Mouse (Mus musculus) heart, embryonic 13.5 days (tissue): ENCODE results near the gene B3gnt9. TPM values are rescaled to one million over a fixed set of nuclear protein-coding genes. Genes with fewer than 3 reads are reported as not detected.
A peak's percentile ranks its signal among the peaks of the same experiment; 100 is the strongest.
"Not testable (repeated sequence)": the region's sequence is repeated elsewhere in the genome, so short reads cannot be mapped to it uniquely, and the experiment has no call there.

ENCODE experiments used
- ATAC-seq: fragments of 200-750 bp; cut with Nextera tagmentation; 2 replicates; pipeline ENCODE4 v1.8.0; 2017; ENCODE audit warnings: moderate TSS enrichment; ENCODE audit not compliant: insufficient number of reproducible peaks, low FRiP score, low TSS enrichment; ENCODE audit errors: extremely low read depth
- H3K27ac ChIP-seq: fragments of 300-500 bp; sonication (generic); replicated peaks from 2 replicates; pipeline ENCODE4 v1.5.1; 2015; ENCODE audit warnings: moderate library complexity, mild to moderate bottlenecking, inconsistent platforms
- H3K27me3 ChIP-seq: fragments of 300-500 bp; sonication (generic); replicated peaks from 2 replicates; pipeline ENCODE4 v1.6.1; 2015; ENCODE audit warnings: mild to moderate bottlenecking, inconsistent platforms
- H3K36me3 ChIP-seq: fragments of 300-500 bp; sonication (generic); 2 replicates; pipeline ENCODE4 v1.6.1; 2015; ENCODE audit warnings: mild to moderate bottlenecking, inconsistent platforms
- H3K4me1 ChIP-seq: fragments of 300-500 bp; sonication (generic); 2 replicates; pipeline ENCODE4 v1.6.1; 2015; ENCODE audit warnings: inconsistent platforms
- H3K4me2 ChIP-seq: fragments of 300-500 bp; sonication (generic); 2 replicates; pipeline ENCODE4 v1.6.1; 2015; ENCODE audit warnings: inconsistent platforms, mild to moderate bottlenecking, moderate library complexity
- H3K4me3 ChIP-seq: fragments of 300-500 bp; sonication (generic); 2 replicates; pipeline ENCODE4 v1.5.1; 2015; ENCODE audit warnings: moderate library complexity, mild to moderate bottlenecking, inconsistent platforms
- H3K9ac ChIP-seq: fragments of 300-500 bp; sonication (generic); 2 replicates; pipeline ENCODE4 v1.6.1; 2015; ENCODE audit warnings: inconsistent platforms, mild to moderate bottlenecking, moderate library complexity
- H3K9me3 ChIP-seq: fragments of 300-500 bp; sonication (generic); 2 replicates; pipeline ENCODE4 v1.6.1; 2016; ENCODE audit warnings: inconsistent platforms
- WGBS: fragments of 180-500 bp; shearing (Covaris S2); methylation state at CpG from one replicate; pipeline ENCODE4 v1.1.7; 2015; ENCODE audit warnings: mixed read lengths; 5-methylcytosine and 5-hydroxymethylcytosine counted together
- polyA plus RNA-seq: library from polyadenylated mRNA; unstranded; fragments of >200 nt; fragmentation: Nextera tagmentation; extraction: Ambion mirVana; gene quantifications from 2 replicates; pipeline ENCODE4 v1.2.1, GENCODE M21; 2015

The B3gnt9 gene
- polyA plus RNA-seq, 1 experiment from 2014 or later, result 14.5 TPM

- WGBS, result 68% methylated on average over 7 of the region's 7 CpGs
- Histone ChIP-seq H3K4me2 (no peak overlapping the region), H3K9ac (no peak overlapping the region), H3K9me3 (no peaks in the 10 kb centered on the region), H3K4me1 (peaks cover 39% of the 10 kb centered on the region), H3K36me3 (no peaks in the 10 kb centered on the region), H3K27me3 (peaks cover 42% of the 10 kb centered on the region), H3K4me3 (no peak overlapping the region), H3K27ac (no peak overlapping the region)
- ATAC-seq, result no peak
Measured at GRCm38 (mm10) chr8:105292471-105292870, 37.5 kb upstream of the B3gnt9 start.

DNA sequence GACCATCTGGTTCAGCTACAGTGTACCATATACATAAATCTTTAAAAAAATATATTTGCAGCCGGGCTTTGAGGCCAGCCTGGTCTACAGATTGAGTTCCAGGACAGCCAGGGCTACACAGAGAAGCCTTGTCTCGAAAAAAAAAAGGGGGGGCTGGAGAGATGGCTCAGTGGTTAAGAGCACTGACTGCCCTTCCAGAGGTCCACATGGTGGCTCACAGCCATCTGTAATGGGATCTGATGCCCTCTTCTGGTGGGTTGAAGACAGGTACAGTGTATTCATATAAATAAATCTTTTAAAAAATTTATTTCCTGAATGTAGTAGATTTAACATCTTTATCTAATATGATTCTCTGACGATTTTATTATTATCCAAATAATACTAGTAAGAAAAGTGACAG is 36.8 kb upstream of the B3gnt9 start:
- H3K27ac ChIP-seq, H3K9me3 ChIP-seq, ATAC-seq, H3K4me2 ChIP-seq, H3K9ac ChIP-seq, H3K4me3 ChIP-seq, H3K36me3 ChIP-seq: not testable (repeated sequence)
- Histone ChIP-seq H3K27me3 (peaks cover 42% of the 10 kb centered on the region), H3K4me1 (peaks cover 34% of the 10 kb centered on the region)
- 56% methylated on average over 3 of the region's 3 CpGs for WGBS

DNA sequence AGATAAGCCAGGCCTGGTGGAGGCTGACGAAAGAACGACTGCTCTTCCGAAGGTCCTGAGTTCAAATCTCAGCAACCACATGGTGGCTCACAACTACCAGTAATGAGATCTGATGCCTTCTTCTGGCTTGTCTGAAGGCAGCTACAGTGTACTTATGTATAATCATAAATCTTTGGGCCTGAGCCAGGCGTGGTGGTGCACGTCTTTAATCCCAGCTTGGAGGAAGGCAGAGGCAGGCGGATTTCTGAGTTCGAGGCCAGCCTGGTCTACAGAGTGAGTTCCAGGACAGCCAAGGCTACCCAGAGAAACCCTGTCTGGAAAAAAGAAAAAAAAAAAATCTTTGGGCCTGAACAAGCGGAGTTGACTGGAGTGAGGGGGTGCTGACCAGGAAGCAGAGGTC is 36.4 kb upstream of the B3gnt9 start:
- H3K36me3 ChIP-seq, H3K4me3 ChIP-seq, H3K27ac ChIP-seq, H3K9ac ChIP-seq, H3K9me3 ChIP-seq, H3K4me2 ChIP-seq, ATAC-seq: not testable (repeated sequence)
- 75% methylated on average over 8 of the region's 8 CpGs for WGBS
- peaks cover 46% of the 10 kb centered on the region for H3K27me3 ChIP-seq
- H3K4me1 ChIP-seq, result peaks cover 30% of the 10 kb centered on the region

DNA sequence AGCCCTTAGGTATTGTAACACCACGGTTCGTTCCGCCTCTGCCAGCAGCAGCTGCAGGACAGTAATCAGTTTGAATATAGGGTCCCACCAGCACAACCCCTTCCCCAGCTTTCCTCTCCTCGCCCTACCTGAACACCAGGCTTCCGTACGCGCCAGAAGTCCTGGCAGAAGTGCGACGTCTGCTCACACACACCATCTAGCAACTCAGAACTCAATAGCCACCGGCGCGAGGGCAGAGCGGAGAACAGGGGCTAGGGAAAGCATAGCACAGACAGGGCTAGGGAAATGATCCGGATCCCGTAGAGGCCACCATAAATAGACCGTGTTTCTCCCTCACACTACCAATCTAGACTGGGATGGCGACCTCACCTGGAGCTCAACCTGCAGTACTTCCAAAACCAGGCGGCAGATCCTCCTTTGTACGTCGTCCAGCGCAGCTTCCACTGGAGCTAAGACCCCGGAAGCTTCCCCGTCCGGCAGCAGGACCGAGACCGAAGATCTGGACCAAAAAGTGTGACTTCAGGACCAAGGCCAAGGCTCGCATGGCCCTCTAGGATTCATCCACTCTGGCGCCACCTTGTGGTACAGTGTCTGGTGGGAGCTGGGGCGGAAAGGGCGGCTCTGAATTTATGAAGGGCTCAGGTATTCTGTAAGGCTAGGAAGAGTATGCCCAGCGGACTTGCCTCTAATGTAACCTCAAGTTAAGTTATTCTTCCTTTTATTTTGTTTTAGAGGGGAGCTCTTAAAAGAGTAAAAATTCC is 35.8 kb upstream of the B3gnt9 start:
- Histone ChIP-seq H3K27ac (no peak overlapping the region), H3K4me2 (peak overlapping the region; percentile 90), H3K4me3 (peak overlapping the region; percentile 59), H3K9me3 (no peaks in the 10 kb centered on the region), H3K27me3 (peaks cover 49% of the 10 kb centered on the region), H3K4me1 (peaks cover 26% of the 10 kb centered on the region), H3K36me3 (no peaks in the 10 kb centered on the region), H3K9ac (no peak overlapping the region)
- ATAC-seq, result no peak
- WGBS, result 8% methylated on average over 31 of the region's 31 CpGs

DNA sequence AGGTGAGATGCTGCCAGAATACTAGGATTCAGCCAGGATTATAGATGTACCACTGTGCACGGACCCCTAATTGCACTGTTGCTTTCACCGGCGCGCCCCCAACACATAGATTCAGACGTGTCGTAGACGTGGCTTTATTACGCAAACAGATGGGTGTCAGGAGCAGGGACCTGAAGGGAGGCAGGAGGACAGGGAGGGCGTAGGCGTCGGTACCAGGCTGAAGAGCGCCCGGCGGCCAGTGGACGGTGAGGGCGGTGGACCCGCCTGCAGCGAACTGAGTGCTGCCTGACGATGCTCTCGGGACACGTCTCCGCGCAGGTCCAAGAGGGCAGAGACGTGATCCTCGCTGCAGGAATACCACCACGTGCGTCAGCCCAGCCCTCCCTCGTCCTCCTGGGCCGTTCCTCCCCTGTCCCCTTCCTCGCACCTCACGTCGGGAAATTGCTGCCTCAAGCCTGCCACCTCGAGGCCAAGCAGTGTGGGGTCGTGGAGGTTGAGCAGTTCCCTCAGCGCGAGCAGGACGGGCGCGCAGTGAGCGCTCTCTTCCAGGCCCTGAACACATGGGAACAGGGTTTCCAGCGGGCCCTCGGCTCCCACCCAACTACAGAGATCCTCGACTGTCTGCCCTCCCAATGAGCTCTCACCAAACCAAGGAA is 35.0 kb upstream of the B3gnt9 start, which contains the start of gene 4931428F04Rik:
4931428F04Rik (minus strand) TSS at position 60 of the 656 bp plus-strand sequence.
- peak within 1 kb of the TSS; percentile 72 for H3K27ac ChIP-seq
- peaks cover 51% of the 10 kb centered on the region for H3K27me3 ChIP-seq
- H3K9ac ChIP-seq, result peak within 1 kb of the TSS; percentile 76
- peak within 1 kb of the TSS; percentile 59 for H3K4me3 ChIP-seq
- peaks cover 26% of the 10 kb centered on the region for H3K4me1 ChIP-seq
- H3K36me3 ChIP-seq, result peaks cover 4% of the 10 kb centered on the region; the same call in 1 of the 2 replicates
- WGBS, result 2% methylated on average over 43 of the region's 43 CpGs
- peak; percentile 32; the same call in 1 of the 2 replicates for ATAC-seq
- no peaks in the 10 kb centered on the region for H3K9me3 ChIP-seq
- H3K4me2 ChIP-seq, result peak within 1 kb of the TSS; percentile 90

DNA sequence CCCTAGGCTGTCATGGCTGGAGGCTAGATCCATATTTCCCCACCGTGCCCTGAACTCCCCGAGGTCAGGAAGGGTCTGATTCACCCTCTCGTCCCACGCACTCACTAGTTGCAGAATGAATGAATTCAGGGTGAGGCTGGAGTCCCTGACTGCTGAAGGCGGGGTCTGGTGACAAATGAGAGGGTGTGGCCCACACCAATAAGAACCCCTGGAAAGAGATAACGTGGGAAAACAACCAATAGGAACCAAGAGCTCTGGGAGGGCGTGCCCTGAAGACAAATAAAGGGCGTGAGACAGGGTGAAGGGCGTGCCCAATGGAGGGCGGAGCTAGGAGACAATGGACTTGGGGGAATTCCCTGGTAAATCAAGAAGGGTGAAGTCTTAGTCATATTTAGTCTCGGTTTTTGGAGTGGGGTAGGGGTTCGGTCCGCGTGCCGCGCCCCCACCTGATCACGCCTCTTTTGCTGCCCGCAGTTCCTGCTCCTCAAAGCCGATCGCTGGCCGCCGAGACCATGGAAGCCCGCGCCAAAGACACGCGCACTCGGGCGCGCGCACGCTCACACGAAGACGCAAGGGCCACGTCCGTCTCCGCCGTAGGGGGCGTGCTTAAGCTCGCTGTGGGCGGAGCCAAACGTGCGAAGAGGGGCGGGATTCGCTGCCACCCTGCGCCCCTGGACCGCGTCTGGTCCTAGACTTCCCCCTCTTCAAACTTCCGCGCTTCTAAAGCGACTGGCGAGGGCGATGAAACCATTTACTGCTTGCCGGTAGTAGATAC is 34.2 kb upstream of the B3gnt9 start:
- Histone ChIP-seq H3K9me3 (no peaks in the 10 kb centered on the region), H3K4me1 (peaks cover 26% of the 10 kb centered on the region), H3K36me3 (peaks cover 4% of the 10 kb centered on the region; the same call in 1 of the 2 replicates), H3K27me3 (peaks cover 47% of the 10 kb centered on the region), H3K4me2 (peak overlapping the region; percentile 90), H3K9ac (peak overlapping the region; percentile 76), H3K4me3 (peak overlapping the region; percentile 59), H3K27ac (peak overlapping the region; percentile 72)
- ATAC-seq, result peak; percentile 81
- WGBS, result 1% methylated on average over 53 of the region's 53 CpGs

- Histone ChIP-seq H3K4me1 (peaks cover 27% of the 10 kb centered on the region), H3K27me3 (peaks cover 44% of the 10 kb centered on the region), H3K9ac (no peak overlapping the region), H3K4me2 (peak overlapping the region; percentile 90), H3K27ac (no peak overlapping the region), H3K9me3 (no peaks in the 10 kb centered on the region), H3K36me3 (peaks cover 4% of the 10 kb centered on the region; the same call in 1 of the 2 replicates), H3K4me3 (peak overlapping the region; percentile 59; the same call in 1 of the 2 replicates)
- 86% methylated on average over 5 of the region's 5 CpGs for WGBS
- ATAC-seq, result no peak
Measured at GRCm38 (mm10) chr8:105288231-105288630, 33.3 kb upstream of the B3gnt9 start.

DNA sequence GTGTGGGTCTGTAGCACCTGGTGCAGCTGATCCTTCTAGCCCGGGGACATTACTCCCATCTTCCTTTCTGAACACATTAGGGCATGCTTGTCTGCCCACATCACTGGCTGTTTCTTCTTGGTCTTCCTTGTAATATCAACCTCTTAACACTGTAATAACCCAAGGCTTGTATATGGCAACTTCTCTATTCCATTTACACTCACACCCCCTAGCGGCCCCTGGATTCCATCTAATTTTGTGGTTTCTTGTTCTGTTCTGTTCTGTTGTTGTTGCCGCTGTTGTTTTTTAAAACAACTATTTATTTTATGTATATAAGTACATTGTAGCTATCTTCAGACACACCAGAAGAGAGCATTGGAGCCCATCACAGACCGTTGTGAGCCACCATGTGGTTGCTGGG is 32.0 kb upstream of the B3gnt9 start:
- ATAC-seq, result no peak

DNA sequence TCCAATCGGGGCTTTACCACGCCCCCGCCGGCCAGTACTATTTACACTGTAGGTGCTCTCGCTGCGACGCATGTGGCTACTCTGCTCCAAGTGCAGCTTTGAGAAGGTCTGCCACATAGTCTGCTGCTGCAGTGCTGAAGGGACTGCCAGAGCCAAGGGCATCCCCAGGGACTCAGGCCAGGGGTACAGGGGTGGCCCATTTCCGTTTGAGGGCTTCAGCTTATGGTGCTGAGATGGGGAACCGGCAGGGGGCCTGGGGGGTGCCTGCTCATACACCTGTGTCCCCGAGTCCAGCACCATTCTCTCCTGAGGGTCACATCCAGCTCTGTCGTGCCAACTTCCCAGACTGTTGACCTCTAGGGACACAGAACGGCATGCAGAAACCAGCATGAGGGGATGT is 30.6 kb upstream of the B3gnt9 start:
- no peak overlapping the region for H3K4me3 ChIP-seq
- no peak for ATAC-seq
- H3K9ac ChIP-seq, result no peak overlapping the region
- no peak overlapping the region for H3K27ac ChIP-seq
- H3K9me3 ChIP-seq, result no peaks in the 10 kb centered on the region
- WGBS, result 44% methylated on average over 12 of the region's 12 CpGs
- H3K27me3 ChIP-seq, result peaks cover 51% of the 10 kb centered on the region
- H3K36me3 ChIP-seq, result peaks cover 20% of the 10 kb centered on the region
- H3K4me2 ChIP-seq, result no peak overlapping the region
- peaks cover 26% of the 10 kb centered on the region for H3K4me1 ChIP-seq

More for the DNA sequence above, 32.0 kb upstream of the B3gnt9 start:
- Histone ChIP-seq H3K4me2 (no peak overlapping the region), H3K9ac (no peak overlapping the region), H3K27me3 (peaks cover 44% of the 10 kb centered on the region), H3K4me3 (no peak overlapping the region), H3K9me3 (no peaks in the 10 kb centered on the region), H3K4me1 (peaks cover 30% of the 10 kb centered on the region), H3K36me3 (peaks cover 13% of the 10 kb centered on the region), H3K27ac (no peak overlapping the region)
- 87% methylated on average over 4 of the region's 4 CpGs for WGBS

GRCm38 (mm10) chr8:105283074-105283473 is 28.1 kb upstream of the B3gnt9 start:
- no peak overlapping the region for H3K9ac ChIP-seq
- WGBS, result 25% methylated on average over 23 of the region's 23 CpGs
- no peak for ATAC-seq
- H3K27ac ChIP-seq, result no peak overlapping the region
- no peak overlapping the region; the same call in 1 of the 2 replicates for H3K4me2 ChIP-seq
- peaks cover 20% of the 10 kb centered on the region for H3K36me3 ChIP-seq
- H3K4me3 ChIP-seq, result 0 out of 2 replicates have a peak overlapping the region, but pooled peaks have one; percentile 8
- H3K9me3 ChIP-seq, result no peaks in the 10 kb centered on the region
- peaks cover 66% of the 10 kb centered on the region for H3K27me3 ChIP-seq
- peaks cover 18% of the 10 kb centered on the region for H3K4me1 ChIP-seq

DNA sequence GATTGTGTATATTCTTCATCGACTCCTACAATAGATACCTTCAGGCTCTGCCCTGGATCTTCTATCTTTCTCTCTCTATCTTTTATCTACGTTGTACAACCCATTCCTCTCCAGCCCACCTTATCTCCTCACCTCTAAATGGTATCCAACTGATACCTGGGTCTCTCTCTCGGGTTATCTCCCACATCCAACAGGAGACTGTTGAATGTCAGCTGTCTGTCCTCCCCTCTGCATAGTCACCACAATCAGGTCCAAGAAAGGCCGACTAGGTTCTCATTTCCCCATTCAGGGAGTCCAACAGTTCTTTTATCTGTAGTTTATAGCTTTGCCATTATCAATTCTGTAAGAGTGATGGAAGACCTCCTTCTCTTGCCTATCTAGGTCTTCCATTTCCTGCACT is 27.3 kb upstream of the B3gnt9 start:
- Histone ChIP-seq H3K4me2 (no peak overlapping the region), H3K27me3 (peaks cover 74% of the 10 kb centered on the region), H3K36me3 (peaks cover 20% of the 10 kb centered on the region), H3K9me3 (no peaks in the 10 kb centered on the region), H3K4me3 (no peak overlapping the region), H3K27ac (no peak overlapping the region), H3K4me1 (peaks cover 17% of the 10 kb centered on the region), H3K9ac (no peak overlapping the region)
- no peak for ATAC-seq
- WGBS, result 53% methylated on average over 4 of the region's 4 CpGs
